Mouse (Mus musculus): ENCODE measurements around the gene Ltn1. TPM values are rescaled to one million over a fixed set of nuclear protein-coding genes. Genes with fewer than 3 reads are reported as not detected.

Gene Ltn1
- total RNA-seq, 1 experiment from 2014 or later, result 21.5 TPM

DNA sequence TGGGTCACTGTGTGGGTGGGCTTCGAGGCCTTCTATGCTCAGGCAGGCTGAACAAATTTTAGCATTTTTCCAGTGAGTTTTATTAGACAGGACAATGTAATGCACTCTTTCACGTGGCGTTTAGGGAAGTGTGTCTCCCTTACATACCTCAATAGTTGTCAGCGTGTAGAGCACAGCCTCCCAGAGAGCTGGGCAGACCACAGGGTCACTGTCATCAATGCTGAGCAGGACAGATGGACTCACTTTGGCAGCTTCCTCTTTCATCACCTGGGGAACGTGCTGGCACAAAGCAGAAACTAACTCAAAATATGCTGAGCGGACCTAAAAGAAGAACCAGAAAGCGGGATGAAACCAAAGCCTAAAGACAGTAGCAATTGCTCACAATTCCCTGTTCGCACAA is 11.8 kb downstream of the Ltn1 start:
- no peak for ATAC-seq (ENCODE audit: extremely low read depth, insufficient number of reproducible peaks, low FRiP score, poor library complexity, severe bottlenecking)

- peak; percentile 53; the same call in 1 of the 2 replicates for ATAC-seq (ENCODE audit: extremely low read depth, insufficient number of reproducible peaks, low FRiP score, poor library complexity, severe bottlenecking)
These were observed 27.4 kb downstream of the Ltn1 start for GRCm38 (mm10) chr16:87405001-87405400.

GRCm38 (mm10) chr16:87393813-87394548 is 38.4 kb downstream of the Ltn1 start:
- ATAC-seq (ENCODE audit: extremely low read depth, insufficient number of reproducible peaks, low FRiP score, poor library complexity, severe bottlenecking), result peak; percentile 63; the same call in 1 of the 2 replicates

DNA sequence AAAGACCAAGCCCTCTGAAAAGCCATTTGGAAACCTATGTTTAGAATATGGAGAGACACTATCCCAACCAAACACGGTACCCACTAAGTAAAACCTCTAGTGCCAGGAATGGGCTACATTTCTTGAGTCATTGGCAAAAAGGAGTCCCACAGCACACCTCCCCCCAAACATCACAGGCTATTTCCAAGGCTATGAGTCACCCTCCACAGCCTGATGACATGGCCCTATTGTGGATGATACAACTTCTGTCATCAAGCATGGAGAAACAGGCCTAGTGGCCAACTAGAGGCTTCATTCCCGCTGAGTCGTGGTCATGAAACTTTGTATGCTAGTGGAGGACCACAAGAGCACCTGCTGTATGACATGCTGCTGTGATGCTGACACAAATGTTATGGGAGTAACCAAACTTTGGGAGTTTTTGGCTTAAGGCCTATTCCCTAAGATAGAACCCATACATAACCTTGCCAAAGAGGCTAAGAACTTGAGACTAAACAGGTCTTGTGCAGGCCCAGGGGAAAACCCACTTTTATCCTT is 44.9 kb downstream of the Ltn1 start:
- 0 out of 2 replicates have a peak, but pooled peaks have one; percentile 6 for ATAC-seq (ENCODE audit: extremely low read depth, insufficient number of reproducible peaks, low FRiP score, poor library complexity, severe bottlenecking)

DNA sequence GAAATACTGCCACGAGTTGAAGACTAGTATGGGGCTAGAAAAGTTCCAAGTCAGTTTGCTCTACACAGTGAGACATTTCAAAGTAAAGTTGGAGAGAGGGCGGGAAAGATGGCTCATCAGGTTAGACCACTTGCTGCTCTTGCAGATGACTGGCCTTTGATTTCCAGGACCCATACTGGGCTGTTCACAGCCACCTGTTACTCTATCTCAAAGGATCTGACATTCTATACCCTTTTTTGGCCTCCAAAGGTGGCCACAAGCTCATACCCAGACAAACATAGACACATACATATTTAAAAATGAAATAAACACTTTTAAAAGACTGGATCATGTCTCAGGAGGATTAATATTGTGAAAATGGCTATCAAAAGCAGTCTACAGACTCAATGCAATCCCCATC is 48.0 kb downstream of the Ltn1 start:
- no peak for ATAC-seq (ENCODE audit: extremely low read depth, insufficient number of reproducible peaks, low FRiP score, poor library complexity, severe bottlenecking)

- ATAC-seq (ENCODE audit: extremely low read depth, insufficient number of reproducible peaks, low FRiP score, poor library complexity, severe bottlenecking), result no peak
These were observed 49.4 kb downstream of the Ltn1 start for GRCm38 (mm10) chr16:87382996-87383395.

DNA sequence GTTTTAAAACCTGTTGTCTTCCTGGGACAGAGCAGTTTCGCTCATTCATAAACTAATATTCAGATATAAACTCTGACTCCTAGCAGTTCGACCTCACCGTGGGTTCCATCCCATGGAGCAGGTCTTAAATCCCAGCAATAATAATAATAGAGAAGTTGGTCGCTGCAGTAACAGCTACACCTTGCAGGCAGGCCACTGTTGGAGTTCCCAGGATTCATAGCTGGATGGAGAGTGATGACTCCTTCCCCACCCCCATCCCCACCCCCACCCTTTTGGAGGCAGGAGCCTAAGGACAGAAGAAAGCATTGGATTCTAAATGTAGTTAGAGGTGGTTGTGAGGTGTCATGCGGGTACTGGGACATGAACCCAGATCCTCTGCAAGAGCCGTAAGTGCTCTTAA is 66.0 kb downstream of the Ltn1 start:
- ATAC-seq (ENCODE audit: extremely low read depth, insufficient number of reproducible peaks, low FRiP score, poor library complexity, severe bottlenecking), result no peak

DNA sequence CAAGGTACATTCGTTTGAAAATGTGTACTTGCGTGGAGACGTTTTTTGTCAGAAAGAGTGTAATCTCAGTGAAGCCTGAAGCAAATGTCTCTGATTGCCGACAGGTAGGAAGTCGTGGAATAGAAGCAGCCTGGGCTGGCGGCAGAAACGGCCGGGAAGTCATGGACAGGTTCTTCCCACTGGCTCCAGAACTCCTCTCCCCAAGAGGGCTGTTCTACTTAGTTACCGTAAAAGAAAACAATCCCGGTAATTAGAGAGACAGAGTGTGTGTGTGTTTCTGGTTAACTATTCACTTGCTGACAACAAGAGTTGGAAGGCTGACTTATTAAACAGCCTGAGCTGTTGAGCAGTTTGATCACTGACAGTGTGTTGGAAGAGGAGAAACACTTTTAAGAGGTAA is 66.4 kb downstream of the Ltn1 start:
- no peak for ATAC-seq (ENCODE audit: extremely low read depth, insufficient number of reproducible peaks, low FRiP score, poor library complexity, severe bottlenecking)

DNA sequence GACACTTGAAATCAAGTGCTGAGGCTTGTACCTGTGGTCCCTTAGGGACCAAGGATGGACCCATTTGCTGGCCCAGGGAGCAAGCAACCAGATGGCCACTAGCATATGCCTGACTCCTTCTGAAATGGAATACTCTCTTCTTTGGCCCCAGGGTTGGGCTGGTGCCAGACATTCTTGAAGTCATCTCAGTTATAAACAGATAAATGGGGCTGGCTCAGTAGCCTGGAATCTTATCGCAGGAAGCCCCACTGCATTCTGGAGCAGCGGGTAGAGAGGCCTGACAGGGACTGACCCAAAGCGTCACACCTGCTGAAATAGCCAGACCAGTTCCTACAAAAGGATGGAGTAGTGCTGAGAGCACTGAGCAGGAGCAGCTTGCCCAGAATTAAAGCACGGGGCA is 68.2 kb downstream of the Ltn1 start:
- no peak for ATAC-seq (ENCODE audit: extremely low read depth, insufficient number of reproducible peaks, low FRiP score, poor library complexity, severe bottlenecking)

- no peak for ATAC-seq (ENCODE audit: extremely low read depth, insufficient number of reproducible peaks, low FRiP score, poor library complexity, severe bottlenecking)
These were observed 72.3 kb downstream of the Ltn1 start for GRCm38 (mm10) chr16:87360096-87360495.

GRCm38 (mm10) chr16:87354748-87355147 is 77.7 kb downstream of the Ltn1 start:
- no peak for ATAC-seq (ENCODE audit: extremely low read depth, insufficient number of reproducible peaks, low FRiP score, poor library complexity, severe bottlenecking)

DNA sequence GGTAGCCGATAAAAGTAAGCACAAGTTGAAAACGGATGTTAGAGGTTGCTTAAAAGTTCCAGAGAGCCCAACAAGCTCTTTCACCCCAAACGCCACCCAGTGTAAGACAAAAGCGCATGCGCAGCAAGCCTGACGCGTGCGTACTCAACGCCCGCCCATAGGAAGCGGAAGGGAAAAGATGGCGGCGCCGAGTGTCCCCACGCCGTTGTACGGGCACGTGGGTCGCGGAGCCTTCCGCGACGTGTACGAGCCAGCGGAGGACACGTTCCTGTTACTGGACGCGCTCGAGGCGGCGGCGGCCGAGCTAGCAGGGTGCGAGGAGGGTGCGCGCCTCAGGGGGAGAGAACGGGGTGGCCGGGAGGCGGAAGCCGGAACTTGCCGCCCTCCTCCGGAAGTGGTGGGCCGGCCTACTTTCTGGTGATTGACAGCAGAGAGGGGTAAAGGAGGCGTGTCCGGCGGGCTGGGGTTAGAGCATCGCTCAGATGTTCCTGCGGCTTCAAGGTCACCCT is 78.3 kb downstream of the Ltn1 start, which contains the start of gene N6amt1:
N6amt1 (plus strand) TSS at position 111 of the 509 bp plus-strand sequence.
- peak; percentile 94 for ATAC-seq (ENCODE audit: extremely low read depth, insufficient number of reproducible peaks, low FRiP score, poor library complexity, severe bottlenecking)

GRCm38 (mm10) chr16:87353605-87354004 is 78.8 kb downstream of the Ltn1 start:
- ATAC-seq (ENCODE audit: extremely low read depth, insufficient number of reproducible peaks, low FRiP score, poor library complexity, severe bottlenecking), result no peak

DNA sequence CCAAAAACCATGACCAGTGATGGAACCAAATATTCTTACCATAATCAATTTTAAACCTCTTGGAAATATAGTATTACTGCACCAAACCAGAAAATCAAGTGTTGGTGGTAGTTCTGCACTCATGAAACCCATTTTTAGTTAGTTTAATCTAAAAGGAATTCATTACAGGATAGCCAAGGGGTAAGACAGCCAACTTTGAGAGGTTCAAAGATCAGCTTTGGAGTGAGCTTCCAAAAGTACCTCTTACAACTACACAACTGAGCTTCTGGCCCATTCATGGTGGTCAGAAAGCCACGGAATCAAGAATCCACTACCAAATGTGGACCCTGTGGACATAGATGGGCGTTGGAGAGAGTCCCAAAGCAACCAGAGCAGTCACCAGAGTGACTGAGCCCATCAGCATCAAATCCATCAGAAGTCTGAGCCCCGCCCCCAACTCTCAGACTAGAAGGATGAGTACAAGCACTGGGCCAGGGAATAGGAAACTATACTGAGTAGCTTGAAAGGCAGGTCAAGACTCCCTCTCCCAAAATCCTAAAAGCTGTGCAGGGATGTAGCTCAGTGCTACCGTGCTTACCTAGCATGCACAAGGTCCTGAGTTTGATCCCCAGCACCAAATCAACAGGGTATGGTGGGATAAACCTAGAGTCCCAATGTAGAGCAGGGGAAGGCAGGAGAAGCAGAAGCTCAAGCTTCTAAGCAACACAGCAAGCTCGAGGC is 80.9 kb downstream of the Ltn1 start:
- ATAC-seq (ENCODE audit: extremely low read depth, insufficient number of reproducible peaks, low FRiP score, poor library complexity, severe bottlenecking), result no peak

DNA sequence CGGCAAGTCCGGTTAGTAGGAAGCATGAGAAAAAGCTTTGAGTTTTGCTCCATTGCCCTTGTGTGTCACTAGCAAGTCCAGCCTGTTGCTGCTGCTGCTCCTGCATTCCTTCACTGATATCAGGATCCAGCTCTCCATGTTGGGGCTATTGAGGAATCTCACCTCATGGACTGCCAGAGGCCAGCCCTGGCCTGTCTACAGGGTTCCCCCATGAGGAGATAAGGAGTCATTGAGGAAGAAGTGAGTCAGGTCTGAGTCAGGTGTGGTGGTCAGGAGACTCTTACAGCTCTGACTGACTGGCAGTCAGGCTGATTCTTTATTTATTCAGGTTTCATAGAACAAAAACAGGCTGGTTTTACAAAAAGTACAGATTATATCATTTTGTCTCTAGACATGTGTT is 84.3 kb downstream of the Ltn1 start:
- no peak for ATAC-seq (ENCODE audit: extremely low read depth, insufficient number of reproducible peaks, low FRiP score, poor library complexity, severe bottlenecking)

DNA sequence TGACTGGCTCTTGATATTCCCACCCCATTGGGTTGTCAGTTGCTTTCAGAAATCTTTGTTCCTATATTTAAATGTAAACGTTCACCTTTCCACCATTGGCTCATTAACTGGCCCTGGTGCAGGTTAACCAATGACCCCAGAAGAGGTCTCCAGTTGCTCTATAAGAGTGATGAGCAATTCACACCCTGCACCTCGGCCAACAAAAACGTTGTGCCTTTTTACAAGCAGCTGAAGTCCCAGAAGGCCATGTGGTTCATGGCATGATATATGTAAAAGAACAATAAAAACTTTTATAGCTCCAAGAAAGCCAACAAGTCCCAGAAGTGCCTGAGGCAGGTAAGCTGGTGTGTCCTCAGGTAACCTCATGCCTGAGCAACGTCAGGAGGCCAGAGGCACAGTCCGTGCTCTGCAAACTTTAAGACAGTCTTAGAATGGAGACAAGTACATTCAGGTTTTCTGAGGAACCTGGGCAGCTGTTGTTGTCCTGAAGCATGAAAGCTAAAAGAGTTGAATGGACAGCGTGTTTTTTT is 91.3 kb downstream of the Ltn1 start:
- no peak for ATAC-seq (ENCODE audit: extremely low read depth, insufficient number of reproducible peaks, low FRiP score, poor library complexity, severe bottlenecking)

GRCm38 (mm10) chr16:87334756-87335155 is 97.7 kb downstream of the Ltn1 start:
- ATAC-seq (ENCODE audit: extremely low read depth, insufficient number of reproducible peaks, low FRiP score, poor library complexity, severe bottlenecking), result no peak

GRCm38 (mm10) chr16:87329986-87330385 is 102.4 kb downstream of the Ltn1 start:
- ATAC-seq (ENCODE audit: extremely low read depth, insufficient number of reproducible peaks, low FRiP score, poor library complexity, severe bottlenecking), result no peak
